Mouse (Mus musculus) forebrain, postnatal 0 days (tissue): ENCODE measurements at regions not wholly inside any gene's neighbourhood (a gene's known extent, or its start where the extent isn't known, plus 50 kb on each side); places are given as distances from the start of the nearest gene placed in this dataset.

Experiments used
- ATAC-seq: fragments of 200-750 bp; cut with Nextera tagmentation; 2 replicates; pipeline ENCODE4 v1.8.0; 2017; ENCODE audit warnings: mild to moderate bottlenecking, moderate library complexity
- DNase-seq: peaks from one replicate; pipeline ENCODE4 v3.0.0-alpha.2; 2015
- H3K27ac ChIP-seq: fragments of 300-500 bp; sonication (generic); 2 replicates; pipeline ENCODE4 v1.5.1; 2014; ENCODE audit warnings: low read depth, mild to moderate bottlenecking, antibody characterized with exemption, low read length, moderate library complexity, mixed read lengths
- H3K27me3 ChIP-seq: fragments of 300-500 bp; sonication (generic); 2 replicates; pipeline ENCODE4 v1.6.1; 2014; ENCODE audit warnings: mild to moderate bottlenecking, low read length, mixed read lengths; ENCODE audit not compliant: insufficient read depth
- H3K36me3 ChIP-seq: fragments of 300-500 bp; sonication (generic); 2 replicates; pipeline ENCODE4 v1.6.1; 2014; ENCODE audit warnings: mild to moderate bottlenecking, moderate library complexity; ENCODE audit not compliant: insufficient read depth
- H3K4me1 ChIP-seq: fragments of 300-500 bp; sonication (generic); 2 replicates; pipeline ENCODE4 v1.6.1; 2014; ENCODE audit warnings: antibody characterized with exemption; ENCODE audit not compliant: insufficient read depth
- H3K4me2 ChIP-seq: fragments of 300-500 bp; sonication (generic); 2 replicates; pipeline ENCODE4 v1.6.1; 2014; ENCODE audit warnings: low read depth, mild to moderate bottlenecking, moderate library complexity
- H3K4me3 ChIP-seq: fragments of 300-500 bp; sonication (generic); 2 replicates; pipeline ENCODE4 v1.5.1; 2014; ENCODE audit warnings: low read depth, low read length, mixed read lengths
- H3K9ac ChIP-seq: fragments of 300-500 bp; sonication (generic); 2 replicates; pipeline ENCODE4 v1.6.1; 2014; ENCODE audit warnings: mild to moderate bottlenecking
- H3K9me3 ChIP-seq: fragments of 300-500 bp; sonication (generic); 2 replicates; pipeline ENCODE4 v1.6.1; 2016; ENCODE audit warnings: low read length
- CTCF ChIP-seq: sonication (generic); IDR thresholded peaks from 2 replicates; pipeline ENCODE4 v1.5.1; 2016; ENCODE audit warnings: antibody characterized with exemption, control low read depth, low read depth
- WGBS: fragments of 180-500 bp; shearing (Covaris S2); extraction: QIAGEN DNeasy Blood & Tissue Kit; methylation state at CpG from one replicate; pipeline ENCODE4 v1.1.7; 2014; 5-methylcytosine and 5-hydroxymethylcytosine counted together

- ATAC-seq (peak; percentile 89), DNase-seq (peak; percentile 95)
- peaks cover 21% of the 10 kb centered on the region for H3K4me1 ChIP-seq
- peak overlapping the region; percentile 43 for H3K4me3 ChIP-seq
- no peaks in the 10 kb centered on the region for H3K36me3 ChIP-seq
- no peaks in the 10 kb centered on the region for H3K9me3 ChIP-seq
- peak overlapping the region; percentile 74 for H3K9ac ChIP-seq
- TF ChIP-seq CTCF = peak; percentile 91
- no peaks in the 10 kb centered on the region for H3K27me3 ChIP-seq
- WGBS = 2% methylated on average over 37 of the region's 39 CpGs
- H3K4me2 ChIP-seq = peak overlapping the region; percentile 88
- peak overlapping the region; percentile 79 for H3K27ac ChIP-seq
Observed at GRCm38 (mm10) chr3:52196047-52196935, 71.8 kb upstream of the Foxo1 start.

- Histone ChIP-seq H3K4me2 (peak overlapping the region; percentile 88), H3K9me3 (no peaks in the 10 kb centered on the region), H3K4me1 (peaks cover 21% of the 10 kb centered on the region), H3K36me3 (no peaks in the 10 kb centered on the region), H3K9ac (peak overlapping the region; percentile 74), H3K27ac (peak overlapping the region; percentile 79), H3K4me3 (no peak overlapping the region), H3K27me3 (no peaks in the 10 kb centered on the region)
- TF ChIP-seq CTCF = no peak
- DNase-seq (no peak), ATAC-seq (no peak)
- WGBS = 46% methylated on average over 2 of the region's 2 CpGs
Observed at GRCm38 (mm10) chr3:52196936-52197246, 71.2 kb upstream of the Foxo1 start.

- H3K27me3 ChIP-seq = no peaks in the 10 kb centered on the region
- 68% methylated on average over 23 of the region's 23 CpGs for WGBS
- DNase-seq (peak; percentile 56), ATAC-seq (peak; percentile 59)
- H3K9me3 ChIP-seq = no peaks in the 10 kb centered on the region
- peak overlapping the region; percentile 1; the same call in 1 of the 2 replicates for H3K4me2 ChIP-seq
- no peaks in the 10 kb centered on the region for H3K36me3 ChIP-seq
- no peak overlapping the region for H3K9ac ChIP-seq
- H3K4me1 ChIP-seq = peaks cover 21% of the 10 kb centered on the region
- no peak overlapping the region for H3K4me3 ChIP-seq
- H3K27ac ChIP-seq = peak overlapping the region; percentile 72
- no peak for TF ChIP-seq CTCF
Observed at GRCm38 (mm10) chr3:52197982-52198750, 70.0 kb upstream of the Foxo1 start.

GRCm38 (mm10) chr3:52198751-52199738, 69.1 kb upstream of the Foxo1 start:
- peaks cover 21% of the 10 kb centered on the region for H3K4me1 ChIP-seq
- DNase-seq (no peak), ATAC-seq (no peak)
- H3K9me3 ChIP-seq = no peaks in the 10 kb centered on the region
- H3K4me2 ChIP-seq = peak overlapping the region; percentile 6; the same call in 1 of the 2 replicates
- H3K27ac ChIP-seq = no peak overlapping the region
- H3K4me3 ChIP-seq = no peak overlapping the region
- no peak for TF ChIP-seq CTCF
- WGBS = 83% methylated on average over 17 of the region's 17 CpGs
- no peak overlapping the region for H3K9ac ChIP-seq
- no peaks in the 10 kb centered on the region for H3K36me3 ChIP-seq
- H3K27me3 ChIP-seq = no peaks in the 10 kb centered on the region

DNA sequence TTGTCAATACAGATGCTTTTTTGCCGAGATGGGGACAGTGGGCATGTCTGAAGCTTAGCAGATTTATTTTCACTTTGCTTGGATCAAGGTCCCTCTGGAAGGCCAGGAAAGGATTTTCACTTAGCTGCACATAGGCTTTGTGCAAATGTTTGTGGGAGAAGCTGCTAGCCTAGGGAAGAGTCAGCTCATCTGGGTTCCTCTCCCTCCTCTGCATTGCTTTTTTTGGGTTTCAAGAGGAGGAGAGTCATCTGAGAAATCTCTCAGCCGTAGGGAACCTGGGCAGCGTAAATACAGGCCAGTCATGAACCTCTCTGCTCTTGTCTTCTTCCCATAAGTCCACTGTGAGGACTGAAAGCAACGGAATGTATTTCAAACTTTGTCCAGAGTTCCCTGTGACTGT, 68.0 kb upstream of the Foxo1 start:
- TF ChIP-seq CTCF = no peak
- Histone ChIP-seq H3K4me1 (peaks cover 21% of the 10 kb centered on the region), H3K27me3 (no peaks in the 10 kb centered on the region), H3K4me3 (no peak overlapping the region), H3K27ac (no peak overlapping the region), H3K36me3 (no peaks in the 10 kb centered on the region), H3K9ac (no peak overlapping the region), H3K9me3 (no peaks in the 10 kb centered on the region), H3K4me2 (no peak overlapping the region)
- DNase-seq (no peak), ATAC-seq (no peak)
- WGBS = 68% methylated on average over 4 of the region's 4 CpGs

- no peaks in the 10 kb centered on the region for H3K36me3 ChIP-seq
- H3K9me3 ChIP-seq = no peaks in the 10 kb centered on the region
- ATAC-seq = no peak
- peak; percentile 24 for DNase-seq
- peak overlapping the region; percentile 41 for H3K4me2 ChIP-seq
- no peaks in the 10 kb centered on the region for H3K27me3 ChIP-seq
- WGBS = 15% methylated on average over 24 of the region's 24 CpGs
- no peak overlapping the region for H3K27ac ChIP-seq
- H3K9ac ChIP-seq = no peak overlapping the region
- no peak for TF ChIP-seq CTCF
- H3K4me3 ChIP-seq = peak overlapping the region; percentile 2; the same call in 1 of the 2 replicates
- H3K4me1 ChIP-seq = no peaks in the 10 kb centered on the region
Observed at GRCm38 (mm10) chr3:52210556-52211302, 57.4 kb upstream of the Foxo1 start.
